Comparison of ENCODE assay signal across 13 mouse cellular contexts in the genomic region with DNA sequence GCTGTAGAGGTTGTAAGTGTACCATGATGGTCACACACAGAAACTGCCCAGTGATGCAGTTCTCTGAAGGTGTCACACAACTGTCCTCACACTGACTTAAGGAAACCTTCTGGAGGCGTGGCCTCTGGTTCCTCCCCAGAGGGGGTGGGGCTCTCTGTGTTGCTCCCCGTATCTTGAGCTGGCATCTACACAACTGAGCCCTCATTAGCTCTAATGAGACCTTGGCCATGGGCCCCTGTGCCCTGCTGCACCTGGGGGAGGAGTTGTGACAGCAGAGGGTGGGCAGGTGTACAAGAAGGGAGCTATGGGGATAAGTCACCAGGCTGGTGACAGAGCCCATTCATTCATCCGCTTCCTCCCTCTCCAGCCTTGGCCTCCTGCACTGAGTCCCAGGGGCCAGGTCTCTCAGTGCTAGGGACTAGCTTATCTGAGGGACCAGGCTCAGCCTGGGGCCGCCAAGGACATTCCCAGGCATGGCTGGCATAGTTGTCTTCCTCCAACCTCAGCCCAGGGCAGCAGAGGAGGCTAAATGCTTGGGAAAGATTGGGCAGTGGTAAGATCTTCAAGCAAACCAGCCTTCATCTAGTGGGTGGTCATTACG. TPM values are rescaled to one million over a fixed set of nuclear protein-coding genes. Genes with fewer than 3 reads are reported as not detected.
DNase-seq lines count a peak whose midpoint lies in the region; ATAC-seq lines count a peak whose summit lies in the region.
"Had no signal": no experiment of that assay in that cellular context is flagged by ENCODE, and none has a peak within 500 bp of the region (broad histone marks: within the 10 kb centered on the region; RNA-seq: fewer than 3 reads in every experiment).

No protein-coding gene starts in this region.

- H3K9me3 ChIP-seq in heart, embryonic 11.5 days (replicated peaks; ENCODE audit: control insufficient read depth, low read length) = no peaks in the 10 kb centered on the region
- H3K9me3 ChIP-seq in megakaryocyte, embryonic 14.5 days = no peaks in the 10 kb centered on the region
- H3K9me3 ChIP-seq in erythroblast, embryonic 14.5 days (ENCODE audit: control insufficient read depth, low read length) = no peaks in the 10 kb centered on the region; the same call in 1 of the 2 replicates
- H3K9me3 ChIP-seq: neural tube, embryonic 12.5 days had no signal

- intact Hi-C loops in heart, postnatal 25 days (cut with DNase I) = no loop called here

- DNase-seq in heart, postnatal 25 days (ENCODE audit: low spot score) = no peak
- DNase-seq in layer of hippocampus, postnatal 25 days (ENCODE audit: extremely low spot score in 1 of 2, low spot score in 1 of 2) = no peak
- DNase-seq: kidney, postnatal 25 days had no signal

- H3K4me3 ChIP-seq in heart, embryonic 11.5 days (ENCODE audit: low read depth, low read length) = no peak overlapping the region
- peak overlapping the region; percentile 7 for H3K4me3 ChIP-seq in megakaryocyte, embryonic 14.5 days (replicated peaks)
- peak overlapping the region; percentile 64 for H3K4me3 ChIP-seq in erythroblast, embryonic 14.5 days (replicated peaks)
- H3K4me3 ChIP-seq: neural tube, embryonic 12.5 days had no signal

- peak overlapping the region; percentile 59; the same call in 1 of the 2 replicates for H3K27ac ChIP-seq in heart, embryonic 11.5 days (ENCODE audit: low read depth, low read length)
- H3K27ac ChIP-seq: hindbrain, embryonic 14.5 days; neural tube, embryonic 12.5 days had no signal

- H3K9ac ChIP-seq in heart, embryonic 11.5 days (ENCODE audit: low read depth, low read length) = 0 out of 2 replicates have a peak overlapping the region, but pooled peaks have one; percentile 46
- H3K9ac ChIP-seq: hindbrain, embryonic 14.5 days; neural tube, embryonic 12.5 days had no signal

- H3K27me3 ChIP-seq in heart, embryonic 11.5 days (ENCODE audit: control insufficient read depth, insufficient read depth, low read length) = no peaks in the 10 kb centered on the region
- no peaks in the 10 kb centered on the region for H3K27me3 ChIP-seq in megakaryocyte, embryonic 14.5 days (replicated peaks)
- H3K27me3 ChIP-seq in erythroblast, embryonic 14.5 days (ENCODE audit: control insufficient read depth) = no peaks in the 10 kb centered on the region
- H3K27me3 ChIP-seq: neural tube, embryonic 12.5 days had no signal

- no peak for ATAC-seq in heart, embryonic 11.5 days (replicated peaks; ENCODE audit: insufficient number of reproducible peaks, low FRiP score, low TSS enrichment)
- no peak; the same call in 1 of the 2 replicates for ATAC-seq in megakaryocyte, adult 5-6 weeks (ENCODE audit: poor library complexity, severe bottlenecking)
- ATAC-seq in megakaryocyte progenitor cell, adult 5-6 weeks (replicated peaks; ENCODE audit: poor library complexity) = peak; percentile 52
- no peak for ATAC-seq in granulocyte monocyte progenitor cell, adult 5-6 weeks (replicated peaks; ENCODE audit: poor library complexity, severe bottlenecking)
- ATAC-seq: CD4-positive, CD25-positive, alpha-beta regulatory T cell, adult 4 months had no signal

- H3K4me2 ChIP-seq in heart, embryonic 11.5 days = peak overlapping the region; percentile 45
- H3K4me2 ChIP-seq: hindbrain, embryonic 14.5 days; midbrain, embryonic 11.5 days; neural tube, embryonic 12.5 days had no signal

- WGBS in heart, embryonic 11.5 days (ENCODE audit: insufficient replicate concordance) = 29% methylated on average over 5 of the region's 5 CpGs

- H3K36me3 ChIP-seq in heart, embryonic 11.5 days (ENCODE audit: control insufficient read depth, insufficient read depth, low read length) = no peaks in the 10 kb centered on the region
- H3K36me3 ChIP-seq in megakaryocyte, embryonic 14.5 days (replicated peaks; ENCODE audit: low read length) = peaks cover 22% of the 10 kb centered on the region
- H3K36me3 ChIP-seq in erythroblast, embryonic 14.5 days (ENCODE audit: control insufficient read depth) = peaks cover 34% of the 10 kb centered on the region
- H3K36me3 ChIP-seq: neural tube, embryonic 12.5 days had no signal

- H3K4me1 ChIP-seq in heart, embryonic 11.5 days (ENCODE audit: control insufficient read depth, insufficient read depth, low read length) = peaks cover 51% of the 10 kb centered on the region
- peaks cover 78% of the 10 kb centered on the region for H3K4me1 ChIP-seq in megakaryocyte, embryonic 14.5 days
- peaks cover 88% of the 10 kb centered on the region for H3K4me1 ChIP-seq in erythroblast, embryonic 14.5 days (ENCODE audit: control insufficient read depth)

RNA-seq across cellular contexts. Expression of a gene that starts 8.9 kb away (rescaled TPM):
- 6.7 and 8.3 TPM in 2 replicates for polyA plus RNA-seq in heart, embryonic 11.5 days (2014; fragmentation: Nextera tagmentation; extraction: Ambion mirVana)
- 10 to 100 TPM; 14.8 to 19.4 TPM for total RNA-seq in heart, postnatal 25 days (2021)
- 85.6 and 94.5 TPM in 2 replicates for polyA plus RNA-seq in megakaryocyte, embryonic 14.5 days (2012; ENCODE audit: insufficient read depth, low replicate concordance)
- total RNA-seq in megakaryocyte, adult 5-6 weeks (2015) = 7.7 and 9.8 TPM in 2 replicates
- 5.8 and 9.4 TPM in 2 replicates for total RNA-seq in megakaryocyte, adult 5-6 weeks (2017)
- 28.7 and 30.6 TPM in 2 replicates for polyA plus RNA-seq in erythroblast, embryonic 14.5 days (2012)
- 6.3 and 8.0 TPM in 2 replicates for total RNA-seq in megakaryocyte progenitor cell, adult 5-6 weeks (2015)
- total RNA-seq in megakaryocyte progenitor cell, adult 5-6 weeks (2017) = 5.6 and 6.1 TPM in 2 replicates
- 9.7 and 13.0 TPM in 2 replicates for total RNA-seq in granulocyte monocyte progenitor cell, adult 5-6 weeks (2014; fragmentation: Nextera tagmentation)
- total RNA-seq in granulocyte monocyte progenitor cell, adult 5-6 weeks (2017) = 3.4 and 4.0 TPM in 2 replicates
- 10 to 100 TPM; 71.4 to 73.5 TPM for total RNA-seq in layer of hippocampus, postnatal 25 days (2021)
- polyA plus RNA-seq: CD4-positive, CD25-positive, alpha-beta regulatory T cell, adult 4 months had no signal
